Mouse (Mus musculus) right cerebral cortex, postnatal 10 days (tissue): Measurements from ENCODE around the gene Cabin1.

Source experiments
- DNase-seq, 2 experiments: peaks; one replicate each; pipeline ENCODE4 v3.0.0; 2021; ENCODE audit warnings: low spot score in 2 of 2

Cabin1 gene

GRCm38 (mm10) chr10:75667115-75667910 is 96.8 kb downstream of the Cabin1 start:
- peak; percentile 91 to 93 for DNase-seq

- no peak for DNase-seq
Measured at GRCm38 (mm10) chr10:75666451-75667030, 97.6 kb downstream of the Cabin1 start.

GRCm38 (mm10) chr10:75664673-75665270 is 99.4 kb downstream of the Cabin1 start:
- no peak for DNase-seq

GRCm38 (mm10) chr10:75662575-75662974 is 101.6 kb downstream of the Cabin1 start:
- DNase-seq = no peak

GRCm38 (mm10) chr10:75661876-75662275 is 102.3 kb downstream of the Cabin1 start:
- DNase-seq = no peak

- peak; percentile 62 to 67 for DNase-seq
Measured at GRCm38 (mm10) chr10:75661381-75661780, 102.8 kb downstream of the Cabin1 start.

- DNase-seq = no peak
Measured at GRCm38 (mm10) chr10:75657772-75658171, 106.4 kb downstream of the Cabin1 start.

- DNase-seq = no peak
Measured at GRCm38 (mm10) chr10:75657165-75657564, 107.0 kb downstream of the Cabin1 start.

- no peak for DNase-seq
Measured at GRCm38 (mm10) chr10:75654053-75654452, 110.1 kb downstream of the Cabin1 start.

GRCm38 (mm10) chr10:75651381-75652068 is 112.6 kb downstream of the Cabin1 start:
- DNase-seq = no peak

GRCm38 (mm10) chr10:75650306-75650902 is 113.7 kb downstream of the Cabin1 start:
- no peak for DNase-seq

- no peak for DNase-seq
Measured at GRCm38 (mm10) chr10:75649406-75649995, 114.6 kb downstream of the Cabin1 start.

- DNase-seq = no peak
Measured at GRCm38 (mm10) chr10:75649001-75649400, 115.1 kb downstream of the Cabin1 start.

- no peak for DNase-seq
Measured at GRCm38 (mm10) chr10:75648091-75648490, 116.0 kb downstream of the Cabin1 start.

- DNase-seq = peak; percentile 76 to 83
Measured at GRCm38 (mm10) chr10:75647362-75647761, 116.8 kb downstream of the Cabin1 start.

- DNase-seq = no peak
Measured at GRCm38 (mm10) chr10:75646406-75646805, 117.7 kb downstream of the Cabin1 start.

- no peak for DNase-seq
Measured at GRCm38 (mm10) chr10:75645616-75646015, 118.5 kb downstream of the Cabin1 start.

GRCm38 (mm10) chr10:75643741-75644343 is 120.3 kb downstream of the Cabin1 start, which contains the start of gene Susd2:
Susd2 (minus strand) TSS chr10:75644008.
- DNase-seq = no peak

GRCm38 (mm10) chr10:75642891-75643290 is 121.2 kb downstream of the Cabin1 start:
- no peak for DNase-seq

- DNase-seq = no peak
Measured at GRCm38 (mm10) chr10:75642436-75642835, 121.7 kb downstream of the Cabin1 start.

GRCm38 (mm10) chr10:75641721-75642222 is 122.4 kb downstream of the Cabin1 start:
- DNase-seq = no peak
